Mouse (Mus musculus) WW6 (cell line): ENCODE data around the gene Tial1.

Experiments used
- DNase-seq: peaks from one replicate; pipeline ENCODE4 v3.0.0-alpha.2; 2013; ENCODE audit warnings: low read depth, low spot score

The Tial1 gene

GRCm38 (mm10) chr7:128417226-128417929 is 44.1 kb downstream of the Tial1 start:
- DNase-seq: no peak

- DNase-seq: no peak
These were observed 44.9 kb downstream of the Tial1 start for GRCm38 (mm10) chr7:128416664-128417063.

- no peak for DNase-seq
These were observed 47.1 kb downstream of the Tial1 start for GRCm38 (mm10) chr7:128414433-128414832.

GRCm38 (mm10) chr7:128412071-128412833 is 49.3 kb downstream of the Tial1 start:
- no peak for DNase-seq

GRCm38 (mm10) chr7:128410708-128411413 is 50.7 kb downstream of the Tial1 start:
- no peak for DNase-seq

GRCm38 (mm10) chr7:128408265-128408664 is 53.3 kb downstream of the Tial1 start:
- no peak for DNase-seq

GRCm38 (mm10) chr7:128403988-128404387 is 57.5 kb downstream of the Tial1 start:
- DNase-seq: no peak

GRCm38 (mm10) chr7:128403586-128403985 is 57.9 kb downstream of the Tial1 start:
- DNase-seq: no peak

- no peak for DNase-seq
These were observed 58.4 kb downstream of the Tial1 start for GRCm38 (mm10) chr7:128403128-128403527.

- no peak for DNase-seq
These were observed 58.9 kb downstream of the Tial1 start for GRCm38 (mm10) chr7:128402577-128402976.

- DNase-seq: no peak
These were observed 62.9 kb downstream of the Tial1 start for GRCm38 (mm10) chr7:128398664-128399063.

- no peak for DNase-seq
These were observed 64.5 kb downstream of the Tial1 start for GRCm38 (mm10) chr7:128397066-128397465.

GRCm38 (mm10) chr7:128393756-128394155 is 67.8 kb downstream of the Tial1 start:
- DNase-seq: no peak

- no peak for DNase-seq
These were observed 68.6 kb downstream of the Tial1 start for GRCm38 (mm10) chr7:128392972-128393314.

GRCm38 (mm10) chr7:128392071-128392971 is 69.2 kb downstream of the Tial1 start:
- DNase-seq: no peak

GRCm38 (mm10) chr7:128391267-128392057 is 70.1 kb downstream of the Tial1 start:
- no peak for DNase-seq
